Mouse (Mus musculus): ENCODE data around the gene Stk38l.
"Not testable (repeated sequence)": the region's sequence is repeated elsewhere in the genome, so short reads cannot be mapped to it uniquely, and the experiment has no call there.

The Stk38l gene

DNA sequence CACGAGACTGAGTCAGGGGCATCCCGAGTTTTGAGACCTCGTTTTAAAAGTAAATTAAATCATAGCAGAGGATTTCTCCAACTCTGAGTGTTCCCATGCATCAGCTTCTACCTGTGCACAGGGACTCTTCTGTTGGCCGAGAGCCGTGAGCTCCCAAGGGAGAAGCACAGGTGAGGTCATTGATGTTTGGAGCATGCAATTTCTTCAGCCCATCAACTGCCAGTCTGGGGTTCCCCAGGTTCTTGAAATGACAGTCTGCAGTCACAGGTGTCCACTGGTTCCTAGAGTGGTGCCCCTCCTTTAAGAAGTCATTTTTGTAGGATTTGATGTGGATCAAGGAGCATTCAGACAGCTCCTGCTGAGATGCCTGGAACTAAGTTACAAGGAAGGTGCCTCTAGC lies 46.0 kb downstream of the Stk38l start:
- DNase-seq (ENCODE audit: low spot score in 2 of 2) = no peak

DNA sequence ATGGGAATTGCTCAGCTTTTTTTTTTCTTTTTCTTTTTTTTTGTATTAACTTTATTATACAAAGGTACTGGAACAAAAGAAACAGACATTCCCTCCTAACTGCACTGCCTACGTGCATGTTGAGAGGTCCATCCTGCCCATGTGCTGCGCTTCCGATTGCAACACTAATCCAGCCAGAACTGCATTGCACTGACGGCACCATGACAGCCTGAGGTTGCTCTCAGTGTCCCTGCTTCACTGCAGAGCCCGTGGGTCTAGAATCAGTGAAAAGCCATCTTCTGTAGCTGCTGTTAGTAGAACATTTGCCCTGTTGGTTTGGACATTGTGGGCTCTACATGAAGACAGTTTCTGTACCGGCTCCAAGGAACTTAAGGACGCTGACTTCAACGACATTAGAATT lies 51.1 kb downstream of the Stk38l start:
- not testable (repeated sequence) for DNase-seq (ENCODE audit: low spot score in 2 of 2)

DNA sequence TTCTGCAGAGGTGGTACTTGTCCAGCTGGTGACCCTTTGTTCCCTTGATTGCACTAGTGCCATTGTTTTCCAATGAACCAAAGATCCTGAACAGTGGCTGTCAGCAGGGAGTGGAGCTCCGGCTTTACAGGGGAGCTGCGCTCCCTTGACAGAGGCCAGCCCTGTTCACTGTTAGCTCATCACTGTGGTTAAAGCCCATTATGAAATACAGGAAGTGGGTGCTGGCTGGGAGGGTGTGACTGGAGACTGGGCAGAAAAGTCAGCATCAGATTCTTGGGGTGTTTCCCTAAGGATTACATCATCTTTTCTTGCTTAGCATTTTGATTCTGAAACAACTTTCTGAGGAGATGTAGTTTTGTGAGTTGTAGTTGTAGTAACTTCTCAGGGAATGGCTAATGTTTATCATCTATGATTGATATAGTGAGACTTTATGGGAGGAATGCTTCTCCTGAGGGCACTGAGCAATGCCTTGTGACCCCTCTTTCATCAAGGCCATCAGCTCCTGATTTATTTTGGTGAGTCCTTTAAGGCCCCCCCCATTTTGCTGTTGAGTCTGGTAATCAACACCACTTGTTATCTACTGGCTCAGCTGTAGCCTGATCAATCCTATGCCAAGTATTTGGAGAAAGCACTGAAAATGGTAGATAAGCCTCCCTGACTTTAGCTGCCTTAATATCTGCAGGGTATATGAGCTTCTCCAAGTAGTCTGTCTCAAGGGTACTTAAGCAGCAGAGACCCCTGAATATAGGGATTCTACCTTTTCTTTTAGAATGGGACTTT lies 52.0 kb downstream of the Stk38l start:
- DNase-seq (ENCODE audit: low spot score in 2 of 2) = no peak

DNA sequence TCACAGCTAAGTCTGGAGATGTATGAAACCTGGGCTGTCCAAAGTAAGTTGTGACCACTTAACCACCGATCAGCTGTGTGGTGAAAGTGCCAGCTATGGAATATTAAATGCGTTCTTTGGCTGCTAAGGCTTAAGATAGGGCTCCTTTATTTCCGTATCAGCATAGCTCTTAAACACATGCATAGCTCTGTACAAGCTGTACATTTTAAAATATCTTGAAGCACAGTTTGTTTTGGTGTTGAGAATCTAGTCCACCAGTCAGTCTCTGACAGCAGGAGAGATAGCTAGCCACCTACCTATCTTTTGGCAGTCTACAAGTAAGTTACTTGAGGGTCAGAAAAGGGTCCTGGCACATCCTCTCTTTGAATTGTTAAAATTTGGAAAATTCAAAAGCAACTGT lies 53.3 kb downstream of the Stk38l start:
- no peak for DNase-seq (ENCODE audit: low spot score in 2 of 2)

DNA sequence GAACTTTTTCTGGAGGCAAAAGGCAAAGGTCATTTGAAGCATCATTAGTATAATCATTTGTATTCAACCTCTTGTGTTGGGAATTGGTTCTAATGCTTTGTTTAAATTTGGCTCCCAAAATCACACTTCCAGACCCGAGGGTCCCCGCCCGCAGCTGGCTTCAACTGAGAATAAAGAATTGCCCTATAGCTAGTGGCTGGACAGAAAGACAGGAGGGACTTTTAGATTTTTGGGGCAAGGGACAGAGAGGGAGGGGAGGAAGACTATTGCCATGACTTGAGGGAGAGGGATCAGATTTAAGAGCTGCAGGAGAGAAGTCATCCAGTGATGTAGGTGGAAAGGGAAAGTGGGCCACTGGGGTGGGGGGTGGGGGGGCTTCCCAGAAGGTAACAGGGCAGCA lies 56.8 kb downstream of the Stk38l start:
- no peak for DNase-seq (ENCODE audit: low spot score in 2 of 2)

DNA sequence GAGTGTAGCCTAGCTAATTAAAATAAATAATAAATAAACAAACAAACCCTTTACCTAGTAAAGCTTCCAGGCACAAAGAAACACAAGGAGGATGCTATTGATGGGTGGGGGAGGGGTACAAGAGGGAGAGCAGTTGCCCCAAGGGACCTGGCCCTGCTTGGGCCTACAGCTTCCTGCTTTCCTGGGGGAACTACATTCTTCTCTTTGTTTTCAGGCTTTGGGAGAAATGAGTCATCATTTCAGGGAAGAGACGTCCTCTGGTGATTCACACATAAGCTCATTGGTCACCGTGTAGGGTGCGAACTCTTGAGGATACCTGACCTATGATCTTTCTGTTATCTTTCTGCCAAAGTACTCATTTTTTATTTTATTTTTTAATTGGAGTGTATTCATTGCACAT lies 68.7 kb downstream of the Stk38l start:
- DNase-seq (ENCODE audit: low spot score in 2 of 2) = no peak

DNA sequence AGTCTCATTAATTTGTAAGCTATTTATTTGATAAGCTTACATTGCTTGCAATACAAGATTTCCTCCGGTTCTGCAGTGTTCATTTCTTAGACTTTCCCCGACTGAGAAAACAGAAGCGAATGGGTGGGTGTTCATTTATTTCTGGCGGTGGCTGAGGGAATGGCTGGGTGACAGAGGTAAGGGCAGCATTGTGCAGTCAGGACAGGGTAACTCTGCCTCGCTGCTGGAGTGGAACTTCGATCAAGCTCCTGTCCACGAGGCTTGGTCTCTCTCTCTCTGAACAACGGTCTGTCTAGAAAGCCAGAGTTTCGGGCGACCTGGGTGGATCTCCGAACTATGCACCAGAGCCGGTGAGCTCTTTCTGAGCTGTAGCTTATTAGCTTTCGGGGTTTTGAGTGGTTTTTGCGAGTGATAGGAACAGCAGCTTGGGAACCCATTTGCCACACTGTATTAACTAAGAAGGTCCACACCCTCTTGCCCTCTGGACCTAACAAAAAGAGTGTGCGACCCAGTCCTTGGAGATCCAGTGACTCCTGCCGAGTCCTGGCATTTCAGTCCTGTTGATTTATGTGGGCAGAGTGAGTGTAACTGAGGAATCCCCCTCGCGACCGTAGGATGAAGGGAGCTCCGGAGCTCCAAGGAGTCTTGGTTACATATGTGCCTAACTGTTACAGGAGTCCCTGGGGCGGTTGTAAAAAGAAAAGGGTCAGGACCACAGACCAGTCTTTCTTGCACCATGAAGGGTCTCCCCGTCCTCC lies 70.5 kb downstream of the Stk38l start:
- DNase-seq (ENCODE audit: low spot score in 2 of 2) = no peak

DNA sequence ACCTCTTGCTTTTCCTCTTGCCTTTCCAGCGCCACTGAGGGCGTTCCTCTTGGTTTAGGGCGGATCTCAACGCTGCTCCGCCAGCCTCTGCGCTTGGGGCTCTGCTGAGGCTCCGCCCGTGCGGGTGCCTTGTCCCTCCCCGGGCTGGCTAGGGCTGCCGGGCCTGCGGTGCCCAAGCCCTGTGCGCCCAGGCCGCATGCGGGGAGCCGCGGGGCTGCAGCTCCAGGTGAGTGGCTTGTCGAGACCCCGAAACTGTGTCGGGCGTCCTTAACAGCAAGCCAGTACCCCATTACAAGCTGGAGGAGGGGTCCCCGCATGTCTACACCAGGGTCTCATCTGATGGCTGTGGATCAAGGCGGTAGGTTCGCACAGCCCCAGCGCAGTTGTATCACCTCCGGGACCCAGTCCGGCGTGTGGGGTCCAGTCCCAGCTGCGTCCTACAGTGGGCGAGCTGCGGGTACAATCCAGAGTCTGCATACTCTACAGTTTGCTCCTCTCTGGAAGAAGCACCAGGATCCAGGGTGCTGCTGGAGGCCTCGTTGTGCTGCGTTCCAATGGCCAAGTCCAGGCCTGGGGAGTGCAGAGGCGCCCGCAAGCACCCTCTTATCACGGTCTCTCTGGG lies 71.2 kb downstream of the Stk38l start, which contains the start of gene Arntl2:
TSS of gene Arntl2 (plus strand) at position 132 of the 622 bp plus-strand sequence.
- DNase-seq (ENCODE audit: low spot score in 2 of 2) = peak; percentile 69 to 73

DNA sequence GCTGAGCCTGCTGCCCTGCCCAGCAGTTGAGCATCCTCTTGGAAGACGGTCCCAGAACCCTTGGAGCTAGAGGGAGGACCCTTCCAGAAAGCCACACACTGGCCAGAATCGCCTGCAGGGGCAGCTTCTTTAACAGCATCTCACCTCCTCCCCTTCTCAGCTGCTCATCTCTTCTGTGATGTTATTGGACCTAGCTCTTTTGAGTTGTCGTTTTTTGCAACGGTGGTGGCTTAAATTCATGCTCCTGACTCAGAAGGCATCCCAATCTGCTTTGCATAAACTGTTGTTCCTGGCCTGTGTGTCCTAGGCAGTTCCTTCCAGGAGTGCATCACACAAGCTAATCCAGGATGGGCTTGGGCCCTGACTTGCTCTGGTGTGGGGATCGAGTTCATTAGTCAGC lies 72.7 kb downstream of the Stk38l start:
- no peak for DNase-seq (ENCODE audit: low spot score in 2 of 2)

DNA sequence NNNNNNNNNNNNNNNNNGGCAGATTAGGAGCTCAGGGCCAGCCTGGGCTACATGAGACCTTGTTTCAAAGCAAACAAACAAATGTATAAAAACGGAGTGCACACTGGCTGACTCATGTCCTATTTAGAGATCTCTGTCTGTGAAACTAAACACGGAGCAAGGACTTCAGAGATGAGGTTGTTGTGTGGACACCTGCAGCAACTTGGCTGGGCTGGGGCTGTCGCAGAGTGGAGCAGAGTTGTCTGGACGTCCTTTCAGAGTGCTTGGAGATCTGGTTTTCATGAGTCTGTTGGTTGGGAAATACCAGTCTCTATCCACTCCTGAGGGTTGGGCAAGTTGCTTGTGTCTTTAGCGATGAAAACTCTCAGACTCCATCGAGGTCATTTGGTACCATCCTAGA lies 85.2 kb downstream of the Stk38l start:
- DNase-seq (ENCODE audit: low spot score in 2 of 2) = no peak

DNA sequence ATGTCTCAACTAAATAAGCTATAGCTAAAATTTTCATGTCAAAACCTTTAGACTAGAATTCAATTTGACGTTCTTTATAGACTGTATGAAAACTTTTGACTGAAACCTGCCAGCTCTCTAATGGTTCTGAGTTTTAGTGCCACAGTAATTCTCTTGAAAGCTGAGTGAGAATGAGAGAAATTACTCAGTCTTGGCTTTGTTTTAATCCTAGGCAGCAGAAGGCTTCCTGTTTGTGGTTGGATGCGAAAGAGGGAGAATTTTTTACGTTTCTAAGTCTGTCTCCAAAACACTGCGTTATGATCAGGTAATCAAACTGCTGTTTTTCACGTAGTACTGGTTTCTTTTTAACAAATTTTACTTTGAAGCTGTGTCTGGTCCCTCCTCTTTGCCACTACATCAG lies 88.2 kb downstream of the Stk38l start:
- no peak for DNase-seq (ENCODE audit: low spot score in 2 of 2)

DNA sequence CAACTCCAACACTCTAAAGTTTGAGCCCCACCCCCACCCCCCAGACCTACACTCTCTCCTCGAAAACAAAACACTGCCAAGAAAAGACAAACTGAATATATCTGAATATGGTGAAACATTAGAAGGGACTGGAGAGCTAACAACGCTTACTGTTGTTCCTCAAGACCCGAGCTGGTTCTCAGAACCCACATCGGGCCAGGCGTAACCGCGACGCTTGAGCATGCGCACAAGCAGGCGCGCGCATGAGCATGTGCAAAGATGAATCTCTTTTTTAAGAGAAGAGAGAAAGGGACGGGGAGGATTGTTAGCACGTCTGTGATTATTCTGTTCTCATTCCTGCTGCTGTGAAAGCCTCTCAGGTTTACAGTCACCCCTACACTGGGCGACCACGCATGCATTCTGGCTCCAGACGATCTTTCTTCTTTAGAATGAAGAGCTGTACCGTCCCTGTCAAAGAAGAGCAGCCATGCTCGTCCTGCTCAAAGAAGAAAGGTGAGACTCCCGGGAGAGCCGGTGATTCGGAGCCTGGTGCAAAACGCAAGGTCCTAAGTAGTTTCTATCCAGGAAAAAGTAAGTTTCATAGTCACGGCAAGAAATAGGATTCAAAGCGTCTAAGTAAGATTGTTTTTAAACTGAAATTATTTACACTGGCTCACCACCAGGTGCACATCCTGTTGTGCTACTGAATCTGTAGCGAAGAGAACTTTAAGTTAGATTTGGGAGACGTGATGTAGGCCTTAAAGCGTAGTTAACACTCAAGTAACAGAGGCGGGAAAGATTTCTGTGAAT lies 95.6 kb downstream of the Stk38l start:
- DNase-seq (ENCODE audit: low spot score in 2 of 2) = no peak

DNA sequence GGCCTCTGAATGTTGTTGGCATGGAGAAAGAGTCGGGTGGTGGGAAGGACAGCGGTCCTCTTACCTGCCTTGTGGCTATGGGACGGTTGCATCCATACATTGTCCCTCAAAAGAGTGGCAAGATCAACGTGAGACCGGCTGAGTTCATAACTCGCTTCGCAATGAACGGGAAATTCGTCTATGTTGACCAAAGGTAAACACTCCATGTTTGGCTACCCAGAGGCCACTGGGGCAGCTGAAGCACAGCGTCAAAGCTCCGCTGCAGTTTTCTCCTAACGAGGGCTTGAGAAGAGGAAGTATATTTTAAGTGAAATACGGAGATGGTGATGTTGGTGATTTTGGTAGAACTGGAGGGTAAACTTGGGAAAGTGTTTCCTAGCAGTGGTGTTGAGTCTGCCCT lies 97.2 kb downstream of the Stk38l start:
- no peak for DNase-seq (ENCODE audit: low spot score in 2 of 2)

DNA sequence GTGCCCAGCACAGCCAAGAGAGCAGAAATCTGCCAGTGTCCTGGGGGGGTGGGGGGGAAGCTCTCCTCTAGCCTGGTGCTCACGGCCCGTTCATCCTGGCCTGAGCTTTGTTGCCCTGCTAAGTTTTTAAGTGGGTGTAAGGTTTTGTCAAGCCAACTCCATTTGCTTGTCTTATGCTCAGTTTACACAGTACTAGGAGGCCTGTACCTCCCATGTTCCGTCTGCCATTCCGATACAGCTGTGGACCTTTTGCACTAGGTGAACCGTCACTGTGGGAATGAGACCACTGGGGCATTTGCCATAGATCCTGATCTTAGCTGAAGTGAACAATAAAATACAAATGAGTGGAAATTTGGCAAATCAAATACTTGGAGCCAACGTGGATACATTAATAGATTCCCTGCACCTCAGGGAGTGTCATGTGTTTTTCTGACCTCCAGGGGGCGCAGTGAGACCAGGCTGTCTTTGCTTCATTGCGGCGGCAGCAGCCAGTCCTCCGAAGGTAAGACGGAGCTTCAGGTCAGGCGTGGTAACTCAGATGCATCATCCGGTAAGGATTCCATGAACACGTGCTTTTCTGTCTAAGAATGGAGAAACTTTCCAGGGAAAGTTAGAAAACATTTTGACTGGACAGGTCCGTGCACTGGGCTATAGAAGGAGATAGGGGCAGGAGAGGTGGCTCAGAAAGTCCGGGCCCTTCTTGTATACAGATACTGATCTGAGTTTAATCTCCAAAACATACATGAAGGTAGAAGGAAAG lies 100.1 kb downstream of the Stk38l start:
- peak; percentile 54 to 66 for DNase-seq (ENCODE audit: low spot score in 2 of 2)

DNA sequence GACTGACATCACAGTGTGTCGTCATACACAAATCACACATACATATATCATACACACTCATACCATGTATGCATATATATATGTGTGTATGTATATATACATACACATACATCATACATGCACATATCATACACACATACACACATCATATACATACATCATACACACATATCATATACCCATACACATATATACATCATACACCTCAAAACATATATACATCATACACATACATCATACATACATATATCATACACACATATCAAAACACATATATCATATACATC lies 100.6 kb downstream of the Stk38l start:
- no peak for DNase-seq (ENCODE audit: low spot score in 2 of 2)

Measured in frontal cortex, postnatal 36 days (tissue).